Mouse (Mus musculus) spleen, adult 2 months (tissue): Measurements from ENCODE around the gene Maml2.

Experiments used
- CTCF ChIP-seq: fragments of 200-500 bp; IDR thresholded peaks from 2 replicates; pipeline ENCODE4 v1.5.1; 2011; ENCODE audit warnings: mild to moderate bottlenecking, inconsistent platforms; ENCODE audit not compliant: insufficient read depth, insufficient read length, insufficient replicate concordance; ENCODE audit errors: extremely low read depth
- POLR2A ChIP-seq: fragments of 200-500 bp; IDR thresholded peaks from 2 replicates; pipeline ENCODE4 v1.6.1; 2011; ENCODE audit warnings: low read depth, low read length, inconsistent platforms

GRCm38 (mm10) chr9:13561335-13561734 is 263.6 kb downstream of the Maml2 start:
- TF ChIP-seq CTCF = no peak
- no peak for TF ChIP-seq POLR2A
